Mouse (Mus musculus): ENCODE results near the gene Lkaaear1. TPM values are rescaled to one million over a fixed set of nuclear protein-coding genes. Genes with fewer than 3 reads are reported as not detected.

Gene Lkaaear1
- total and polyA plus RNA-seq, 3 experiments, result not detected

DNA sequence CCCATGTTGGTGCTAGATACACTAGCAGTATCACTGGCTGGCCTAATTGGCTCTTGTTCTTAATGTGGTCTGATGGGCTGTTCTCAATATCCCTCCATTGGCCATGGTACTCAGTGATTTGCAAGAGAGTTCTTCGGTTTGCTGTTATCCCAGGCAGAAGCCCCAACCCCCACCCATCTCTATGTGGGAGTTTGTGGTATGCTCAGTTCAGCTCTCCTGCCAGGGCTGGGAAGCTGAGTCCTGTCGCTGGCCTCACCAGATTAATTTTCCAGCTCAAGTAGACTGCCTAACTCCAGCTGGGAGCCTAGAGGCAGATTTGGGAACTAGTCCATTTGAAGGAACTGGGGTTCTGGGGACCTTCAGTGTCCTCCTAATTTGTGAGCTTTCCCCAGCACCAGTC, 40.8 kb downstream of the Lkaaear1 start:
- peaks cover 0 to 2% of the 10 kb centered on the region in 2 experiments; a peak in 1 of 4 replicates for H3K4me1 ChIP-seq (ENCODE audit: control insufficient read depth in 1 of 2, insufficient read depth in 2 of 2, low read length in 2 of 2)
- DNase-seq (ENCODE audit: low read depth, low spot score), result no peak
- no peaks in the 10 kb centered on the region for H3K27me3 ChIP-seq (ENCODE audit: control insufficient read depth in 1 of 2, insufficient read depth in 2 of 2, low read length in 2 of 2)
- no peak overlapping the region for H3K9ac ChIP-seq (ENCODE audit: control insufficient read depth, low read depth, low read length, poor library complexity, severe bottlenecking)
- no peak overlapping the region for H3K27ac ChIP-seq (ENCODE audit: control insufficient read depth, low read depth, low read length)
- H3K9me3 ChIP-seq (replicated peaks; ENCODE audit: insufficient read depth, low read length), result no peaks in the 10 kb centered on the region
- no peak for TF ChIP-seq MAZ (IDR thresholded peaks at IDR 0.05; ENCODE audit: low read depth, low read length)
- no peak for TF ChIP-seq KAT2A (conservative IDR thresholded peaks at IDR 0.05; ENCODE audit: low read depth, low read length)
- TF ChIP-seq ETS1 (IDR thresholded peaks at IDR 0.05; ENCODE audit: low read depth, low read length), result no peak
- TF ChIP-seq JUND (IDR thresholded peaks at IDR 0.05; ENCODE audit: low read depth, low read length), result no peak
- no peak for TF ChIP-seq MYB (IDR thresholded peaks at IDR 0.05; ENCODE audit: low read depth, low read length)
- TF ChIP-seq E2F4 (IDR thresholded peaks at IDR 0.05; ENCODE audit: borderline replicate concordance, low read depth, low read length), result no peak
- no peak for TF ChIP-seq POLR2AphosphoS2 (IDR thresholded peaks at IDR 0.05; ENCODE audit: low read length)
- TF ChIP-seq ZKSCAN1 (IDR thresholded peaks at IDR 0.05; ENCODE audit: low read depth, low read length), result no peak
- TF ChIP-seq EP300 (IDR thresholded peaks at IDR 0.05; ENCODE audit: low read depth in 1 of 2, low read length in 2 of 2), result no peak
- no peak for TF ChIP-seq CHD1 (IDR thresholded peaks at IDR 0.05; ENCODE audit: low read depth, low read length)
- TF ChIP-seq NELFE (IDR thresholded peaks at IDR 0.05; ENCODE audit: low read depth, low read length), result no peak
- no peak for TF ChIP-seq USF2 (IDR thresholded peaks at IDR 0.05; ENCODE audit: borderline replicate concordance in 1 of 2, insufficient read depth in 1 of 2, low read depth in 1 of 2, low read length in 2 of 2)
- TF ChIP-seq BHLHE40 (IDR thresholded peaks at IDR 0.05; ENCODE audit: borderline replicate concordance, low read depth, low read length), result no peak
- TF ChIP-seq TBP (IDR thresholded peaks at IDR 0.05; ENCODE audit: low read depth, low read length), result no peak
- TF ChIP-seq ZC3H11A (IDR thresholded peaks at IDR 0.05; ENCODE audit: low read depth, low read length), result no peak
- no peak for TF ChIP-seq ZNF384 (IDR thresholded peaks at IDR 0.05; ENCODE audit: low read depth, low read length)
- no peak for TF ChIP-seq SIN3A (IDR thresholded peaks at IDR 0.05; ENCODE audit: low read length)
- TF ChIP-seq SMC3 (IDR thresholded peaks at IDR 0.05; ENCODE audit: low read depth, low read length), result no peak
- TF ChIP-seq RCOR1 (IDR thresholded peaks at IDR 0.05; ENCODE audit: low read depth, low read length), result no peak
- H3K36me3 ChIP-seq (ENCODE audit: control insufficient read depth in 1 of 2, insufficient read depth in 2 of 2, low read length in 2 of 2), result peaks cover 0 to 4% of the 10 kb centered on the region in 2 experiments; a peak in 2 of 4 replicates
- no peak overlapping the region for H3K4me3 ChIP-seq (ENCODE audit: control insufficient read depth in 1 of 2, insufficient read depth in 1 of 2, low read depth in 2 of 2, low read length in 2 of 2)
- no peaks in the 10 kb centered on the region for H3K79me2 ChIP-seq (ENCODE audit: control insufficient read depth, insufficient read depth, low read length, poor library complexity)

DNA sequence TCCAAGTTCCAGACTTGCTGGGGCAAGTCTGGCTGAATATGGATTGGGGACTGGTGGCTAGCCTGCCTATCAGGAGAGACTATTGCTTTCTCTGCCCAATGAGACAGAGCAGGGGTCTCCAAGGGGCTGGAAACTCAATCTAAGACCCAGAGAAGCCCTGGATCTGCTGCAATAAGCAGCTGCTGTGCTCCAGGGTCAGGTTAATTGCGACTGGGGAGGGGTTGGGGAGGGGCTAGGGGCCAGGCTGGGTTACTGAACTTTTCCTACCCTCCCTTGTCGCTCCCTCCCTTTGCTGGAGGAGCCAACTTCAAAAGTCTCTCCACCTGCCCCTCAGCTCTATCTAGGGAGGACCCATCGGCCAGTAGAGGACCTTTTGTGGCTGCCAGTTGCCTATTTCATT, 41.5 kb downstream of the Lkaaear1 start, which contains the start of gene Gm29797:
Gene Gm29797 (plus strand): TSS at position 301 of the 400 bp plus-strand sequence.
- DNase-seq (ENCODE audit: low read depth, low spot score), result no peak
- no peaks in the 10 kb centered on the region for H3K9me3 ChIP-seq (replicated peaks; ENCODE audit: insufficient read depth, low read length)
- TF ChIP-seq E2F4 (IDR thresholded peaks at IDR 0.05; ENCODE audit: borderline replicate concordance, low read depth, low read length) (no peak), EP300 (IDR thresholded peaks at IDR 0.05; ENCODE audit: low read depth in 1 of 2, low read length in 2 of 2) (no peak)
- peaks cover 0 to 6% of the 10 kb centered on the region in 2 experiments; a peak in 2 of 4 replicates for H3K36me3 ChIP-seq (ENCODE audit: control insufficient read depth in 1 of 2, insufficient read depth in 2 of 2, low read length in 2 of 2)
- no peaks in the 10 kb centered on the region for H3K27me3 ChIP-seq (ENCODE audit: control insufficient read depth in 1 of 2, insufficient read depth in 2 of 2, low read length in 2 of 2)
- no peak within 1 kb of the TSS for H3K9ac ChIP-seq (ENCODE audit: control insufficient read depth, low read depth, low read length, poor library complexity, severe bottlenecking)
- no peaks in the 10 kb centered on the region for H3K79me2 ChIP-seq (ENCODE audit: control insufficient read depth, insufficient read depth, low read length, poor library complexity)
- no peak within 1 kb of the TSS for H3K4me3 ChIP-seq (ENCODE audit: control insufficient read depth in 1 of 2, insufficient read depth in 1 of 2, low read depth in 2 of 2, low read length in 2 of 2)
- H3K4me1 ChIP-seq (ENCODE audit: control insufficient read depth in 1 of 2, insufficient read depth in 2 of 2, low read length in 2 of 2), result peaks cover 0 to 2% of the 10 kb centered on the region in 2 experiments; a peak in 1 of 4 replicates
- no peak within 1 kb of the TSS for H3K27ac ChIP-seq (ENCODE audit: control insufficient read depth, low read depth, low read length)

Measured in MEL (cell line).